Mouse (Mus musculus) intestine, embryonic 15.5 days (tissue): Measurements from ENCODE around the gene Chchd3. TPM values are rescaled to one million over a fixed set of nuclear protein-coding genes. Genes with fewer than 3 reads are reported as not detected.

Source experiments
- ATAC-seq: fragments of 200-750 bp; cut with Nextera tagmentation; 2 replicates; pipeline ENCODE4 v1.8.0; 2017; ENCODE audit warnings: moderate TSS enrichment, moderate library complexity
- H3K27ac ChIP-seq: fragments of 300-500 bp; sonication (generic); 2 replicates; pipeline ENCODE4 v1.5.1; 2015; ENCODE audit warnings: mild to moderate bottlenecking, inconsistent platforms
- H3K27me3 ChIP-seq: fragments of 300-500 bp; sonication (generic); replicated peaks from 2 replicates; pipeline ENCODE4 v1.6.1; 2015; ENCODE audit warnings: inconsistent platforms
- H3K36me3 ChIP-seq: fragments of 300-500 bp; sonication (generic); 2 replicates; pipeline ENCODE4 v1.6.1; 2015; ENCODE audit warnings: inconsistent platforms
- H3K4me1 ChIP-seq: fragments of 300-500 bp; sonication (generic); replicated peaks from 2 replicates; pipeline ENCODE4 v1.6.1; 2015; ENCODE audit warnings: inconsistent platforms
- H3K4me2 ChIP-seq: fragments of 300-500 bp; sonication (generic); replicated peaks from 2 replicates; pipeline ENCODE4 v1.6.1; 2015; ENCODE audit warnings: mild to moderate bottlenecking, inconsistent platforms
- H3K4me3 ChIP-seq: fragments of 300-500 bp; sonication (generic); replicated peaks from 2 replicates; pipeline ENCODE4 v1.5.1; 2015; ENCODE audit warnings: inconsistent platforms
- H3K9ac ChIP-seq: fragments of 300-500 bp; sonication (generic); 2 replicates; pipeline ENCODE4 v1.6.1; 2015; ENCODE audit warnings: inconsistent platforms
- H3K9me3 ChIP-seq: fragments of 300-500 bp; sonication (generic); 2 replicates; pipeline ENCODE4 v1.6.1; 2016; ENCODE audit warnings: inconsistent platforms
- WGBS: fragments of 180-500 bp; shearing (Covaris S2); methylation state at CpG from one replicate; pipeline ENCODE4 v1.1.7; 2015; 5-methylcytosine and 5-hydroxymethylcytosine counted together
- polyA plus RNA-seq: library from polyadenylated mRNA; unstranded; fragments of >200 nt; fragmentation: Nextera tagmentation; extraction: Ambion mirVana; gene quantifications from 2 replicates; pipeline ENCODE4 v1.2.1, GENCODE M21; 2015

The Chchd3 gene
- polyA plus RNA-seq, 1 experiment from 2014 or later: 150 TPM

DNA sequence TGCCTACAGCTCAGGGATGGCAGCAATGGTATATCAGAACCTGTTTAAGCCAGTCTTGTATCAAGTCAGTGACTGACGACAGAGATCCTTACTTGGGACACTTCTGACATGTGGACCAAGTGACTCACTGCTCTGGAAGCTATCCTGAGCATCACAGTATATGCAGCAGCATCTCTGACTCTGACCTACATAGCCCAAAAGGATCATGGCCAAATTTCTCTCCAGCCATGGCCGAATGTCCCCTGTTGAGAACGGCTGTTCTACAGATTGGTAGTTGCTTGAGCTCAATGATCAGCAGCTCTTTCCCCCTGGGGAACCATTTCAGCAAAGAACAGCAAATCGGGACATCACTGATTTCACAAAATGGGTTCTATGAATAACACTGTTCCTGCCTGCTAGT, 161.0 kb downstream of the Chchd3 start:
- Histone ChIP-seq H3K4me2 (no peak overlapping the region), H3K36me3 (no peaks in the 10 kb centered on the region), H3K4me1 (0 out of 2 replicates have a peak, but pooled peaks cover 2% of the 10 kb centered on the region), H3K9me3 (no peaks in the 10 kb centered on the region), H3K27ac (no peak overlapping the region), H3K9ac (no peak overlapping the region), H3K27me3 (no peaks in the 10 kb centered on the region), H3K4me3 (no peak overlapping the region)
- WGBS: 94% methylated on average over 4 of the region's 4 CpGs
- no peak for ATAC-seq

GRCm38 (mm10) chr6:32894100-32894499, 166.0 kb downstream of the Chchd3 start:
- no peaks in the 10 kb centered on the region for H3K9me3 ChIP-seq
- H3K4me3 ChIP-seq: no peak overlapping the region
- no peak overlapping the region for H3K27ac ChIP-seq
- no peaks in the 10 kb centered on the region for H3K27me3 ChIP-seq
- WGBS: 65% methylated on average over 2 of the region's 2 CpGs
- peak; percentile 71; the same call in 1 of the 2 replicates for ATAC-seq
- H3K9ac ChIP-seq: no peak overlapping the region
- 0 out of 2 replicates have a peak, but pooled peaks cover 3% of the 10 kb centered on the region for H3K4me1 ChIP-seq
- no peaks in the 10 kb centered on the region for H3K36me3 ChIP-seq
- H3K4me2 ChIP-seq: no peak overlapping the region

GRCm38 (mm10) chr6:32890726-32891125, 169.3 kb downstream of the Chchd3 start:
- Histone ChIP-seq H3K9ac (no peak overlapping the region), H3K4me2 (no peak overlapping the region), H3K27me3 (no peaks in the 10 kb centered on the region), H3K4me3 (no peak overlapping the region), H3K4me1 (0 out of 2 replicates have a peak, but pooled peaks cover 3% of the 10 kb centered on the region), H3K36me3 (no peaks in the 10 kb centered on the region), H3K27ac (no peak overlapping the region), H3K9me3 (no peaks in the 10 kb centered on the region)
- 92% methylated on average over 4 of the region's 4 CpGs for WGBS
- no peak for ATAC-seq

DNA sequence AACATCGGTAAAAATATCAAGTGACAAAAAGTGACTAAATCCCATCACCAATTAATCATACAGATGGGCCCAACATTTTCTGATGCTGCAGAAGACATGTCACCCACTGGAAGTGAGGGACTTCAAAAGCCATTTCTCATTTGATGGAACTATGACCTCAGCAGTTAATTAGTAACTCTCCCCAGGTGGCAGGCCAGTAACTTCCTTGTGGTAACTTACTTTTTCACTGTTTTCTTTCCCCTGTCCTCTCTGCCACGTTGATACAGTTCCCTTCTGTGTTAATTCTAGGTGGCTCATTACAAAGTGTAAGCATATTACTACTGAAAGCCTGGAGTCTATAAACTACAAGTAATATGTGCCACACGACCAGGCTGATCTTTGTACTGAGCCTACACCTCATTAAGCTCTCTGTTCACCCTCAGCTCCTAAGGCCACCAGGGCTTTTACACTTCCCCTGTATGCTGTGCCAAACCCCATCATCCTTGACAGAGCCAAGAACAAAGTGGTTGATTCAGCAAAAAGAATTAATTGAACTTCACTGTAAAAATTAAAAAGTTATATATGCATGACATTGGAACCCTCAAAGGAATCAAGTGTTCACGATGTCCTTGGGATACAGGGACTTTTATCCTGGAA, 171.0 kb downstream of the Chchd3 start:
- Histone ChIP-seq H3K9me3 (no peaks in the 10 kb centered on the region), H3K36me3 (no peaks in the 10 kb centered on the region), H3K27ac (0 out of 2 replicates have a peak overlapping the region, but pooled peaks have one; percentile 18), H3K4me3 (no peak overlapping the region), H3K9ac (no peak overlapping the region), H3K4me2 (no peak overlapping the region), H3K27me3 (no peaks in the 10 kb centered on the region), H3K4me1 (0 out of 2 replicates have a peak, but pooled peaks cover under 1% of the 10 kb centered on the region)
- 63% methylated on average over 4 of the region's 4 CpGs for WGBS
- peak; percentile 79 for ATAC-seq

GRCm38 (mm10) chr6:32878586-32878985, 181.5 kb downstream of the Chchd3 start:
- no peaks in the 10 kb centered on the region for H3K4me1 ChIP-seq
- H3K36me3 ChIP-seq: no peaks in the 10 kb centered on the region
- WGBS: 87% methylated on average over 5 of the region's 5 CpGs
- no peaks in the 10 kb centered on the region for H3K27me3 ChIP-seq
- H3K4me2 ChIP-seq: no peak overlapping the region
- H3K9me3 ChIP-seq: no peaks in the 10 kb centered on the region
- no peak overlapping the region for H3K27ac ChIP-seq
- H3K4me3 ChIP-seq: no peak overlapping the region
- no peak for ATAC-seq
- H3K9ac ChIP-seq: no peak overlapping the region

DNA sequence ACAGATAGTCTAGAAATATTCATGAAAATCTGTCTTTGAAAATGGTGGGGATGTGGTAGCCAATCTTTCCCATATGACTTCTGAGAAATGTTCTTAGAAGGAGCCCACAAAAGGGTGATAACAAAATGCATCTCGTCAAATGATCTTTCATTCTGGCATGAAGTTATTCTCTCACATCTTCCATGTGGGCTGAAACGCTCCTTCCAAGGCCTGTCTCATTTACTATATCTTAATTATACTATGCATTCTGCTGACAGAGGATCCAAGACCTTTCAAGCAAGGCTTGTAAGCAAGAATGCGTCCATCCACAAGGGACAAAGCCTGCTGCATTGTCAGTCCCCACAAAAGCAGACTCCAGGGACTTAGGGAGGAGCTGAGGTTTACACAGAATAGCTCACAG, 185.9 kb downstream of the Chchd3 start:
- no peak for ATAC-seq
- Histone ChIP-seq H3K4me2 (no peak overlapping the region), H3K4me3 (no peak overlapping the region), H3K9ac (no peak overlapping the region), H3K9me3 (no peaks in the 10 kb centered on the region), H3K4me1 (no peaks in the 10 kb centered on the region), H3K27me3 (no peaks in the 10 kb centered on the region), H3K27ac (no peak overlapping the region), H3K36me3 (no peaks in the 10 kb centered on the region)
- WGBS: 82% methylated on average over 3 of the region's 3 CpGs

- no peak overlapping the region for H3K4me2 ChIP-seq
- H3K27me3 ChIP-seq: no peaks in the 10 kb centered on the region
- H3K9me3 ChIP-seq: no peaks in the 10 kb centered on the region
- WGBS: 80% methylated on average over 2 of the region's 2 CpGs
- no peak overlapping the region for H3K9ac ChIP-seq
- H3K27ac ChIP-seq: no peak overlapping the region
- no peaks in the 10 kb centered on the region for H3K4me1 ChIP-seq
- no peaks in the 10 kb centered on the region for H3K36me3 ChIP-seq
- no peak for ATAC-seq
- no peak overlapping the region for H3K4me3 ChIP-seq
Measured at GRCm38 (mm10) chr6:32872805-32873204, 187.3 kb downstream of the Chchd3 start.

DNA sequence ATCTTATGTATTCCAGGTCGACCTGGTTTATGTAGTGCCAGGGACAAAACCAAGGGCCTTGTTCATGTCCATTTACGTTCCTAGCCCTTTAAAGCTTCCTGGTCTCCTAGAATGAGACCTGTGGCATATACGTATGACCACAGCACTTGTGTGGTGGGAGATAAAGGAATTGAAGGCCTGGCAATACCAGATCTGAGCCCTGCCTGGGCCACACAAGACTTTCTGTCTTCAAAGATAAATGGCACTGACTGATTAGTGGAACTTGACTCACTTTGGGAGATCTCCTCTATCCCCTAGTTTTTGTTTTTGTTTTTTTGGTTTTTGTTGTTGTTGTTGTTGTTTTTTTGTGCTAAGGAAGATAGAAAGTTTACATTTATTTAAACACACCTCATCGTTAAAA, 209.1 kb downstream of the Chchd3 start:
- WGBS: 88% methylated on average over 4 of the region's 4 CpGs
- no peak overlapping the region for H3K4me3 ChIP-seq
- H3K27ac ChIP-seq: no peak overlapping the region
- H3K36me3 ChIP-seq: no peaks in the 10 kb centered on the region
- no peaks in the 10 kb centered on the region for H3K4me1 ChIP-seq
- no peaks in the 10 kb centered on the region for H3K27me3 ChIP-seq
- H3K4me2 ChIP-seq: no peak overlapping the region
- no peak overlapping the region for H3K9ac ChIP-seq
- no peak; the same call in 1 of the 2 replicates for ATAC-seq
- H3K9me3 ChIP-seq: no peaks in the 10 kb centered on the region

DNA sequence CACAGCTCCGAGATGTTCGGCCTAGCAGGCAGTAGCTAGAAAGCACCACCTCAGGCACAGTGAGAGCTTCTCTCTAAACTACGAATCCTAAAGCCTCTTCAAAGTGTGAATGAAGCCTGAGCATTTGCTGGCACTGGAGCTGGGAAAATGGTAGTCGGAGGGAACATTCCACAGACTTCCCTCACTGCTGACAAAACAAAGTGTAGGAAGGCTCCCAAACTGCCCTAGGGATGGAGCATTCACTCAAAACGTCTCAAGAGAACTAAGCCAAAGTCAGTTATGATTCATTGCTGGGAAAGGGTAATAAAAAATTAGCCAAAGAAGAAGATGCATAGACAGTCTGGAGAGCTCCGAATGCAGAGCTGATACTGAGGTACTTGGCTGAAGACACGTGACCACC, 211.1 kb downstream of the Chchd3 start:
- no peaks in the 10 kb centered on the region for H3K27me3 ChIP-seq
- H3K27ac ChIP-seq: no peak overlapping the region
- no peak overlapping the region for H3K4me3 ChIP-seq
- WGBS: 83% methylated on average over 7 of the region's 7 CpGs
- H3K9me3 ChIP-seq: no peaks in the 10 kb centered on the region
- H3K4me2 ChIP-seq: no peak overlapping the region
- ATAC-seq: no peak
- H3K9ac ChIP-seq: no peak overlapping the region
- 0 out of 2 replicates have a peak, but pooled peaks cover 3% of the 10 kb centered on the region for H3K4me1 ChIP-seq
- H3K36me3 ChIP-seq: no peaks in the 10 kb centered on the region

GRCm38 (mm10) chr6:32845463-32845862, 214.6 kb downstream of the Chchd3 start:
- Histone ChIP-seq H3K4me2 (no peak overlapping the region), H3K27me3 (no peaks in the 10 kb centered on the region), H3K36me3 (no peaks in the 10 kb centered on the region), H3K4me3 (no peak overlapping the region), H3K4me1 (0 out of 2 replicates have a peak, but pooled peaks cover 3% of the 10 kb centered on the region), H3K9ac (no peak overlapping the region), H3K9me3 (no peaks in the 10 kb centered on the region), H3K27ac (no peak overlapping the region)
- 55% methylated on average over 1 of the region's 1 CpGs for WGBS
- ATAC-seq: peak; percentile 62

DNA sequence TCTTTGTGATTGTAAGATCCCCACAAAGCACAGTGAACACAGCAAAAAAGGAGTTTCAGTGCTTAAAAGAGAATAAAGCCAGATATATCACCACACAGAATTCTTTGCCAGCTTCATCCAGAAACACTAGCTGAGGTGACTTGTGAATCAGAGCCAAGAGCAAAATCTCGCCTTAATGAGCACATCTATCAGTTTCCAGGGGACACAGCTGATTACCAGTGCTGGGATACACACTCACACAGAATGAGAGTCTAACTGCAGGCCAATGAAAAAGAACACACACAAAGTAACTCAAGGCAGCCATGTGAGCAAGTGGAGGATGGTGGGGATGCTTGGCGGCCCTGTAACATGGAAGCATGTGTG, 222.1 kb downstream of the Chchd3 start:
- Histone ChIP-seq H3K4me3 (no peak overlapping the region), H3K36me3 (no peaks in the 10 kb centered on the region; the same call in 1 of the 2 replicates), H3K27ac (no peak overlapping the region), H3K4me1 (no peaks in the 10 kb centered on the region), H3K4me2 (no peak overlapping the region), H3K9ac (no peak overlapping the region), H3K9me3 (no peaks in the 10 kb centered on the region), H3K27me3 (no peaks in the 10 kb centered on the region)
- 88% methylated on average over 2 of the region's 2 CpGs for WGBS
- ATAC-seq: no peak

DNA sequence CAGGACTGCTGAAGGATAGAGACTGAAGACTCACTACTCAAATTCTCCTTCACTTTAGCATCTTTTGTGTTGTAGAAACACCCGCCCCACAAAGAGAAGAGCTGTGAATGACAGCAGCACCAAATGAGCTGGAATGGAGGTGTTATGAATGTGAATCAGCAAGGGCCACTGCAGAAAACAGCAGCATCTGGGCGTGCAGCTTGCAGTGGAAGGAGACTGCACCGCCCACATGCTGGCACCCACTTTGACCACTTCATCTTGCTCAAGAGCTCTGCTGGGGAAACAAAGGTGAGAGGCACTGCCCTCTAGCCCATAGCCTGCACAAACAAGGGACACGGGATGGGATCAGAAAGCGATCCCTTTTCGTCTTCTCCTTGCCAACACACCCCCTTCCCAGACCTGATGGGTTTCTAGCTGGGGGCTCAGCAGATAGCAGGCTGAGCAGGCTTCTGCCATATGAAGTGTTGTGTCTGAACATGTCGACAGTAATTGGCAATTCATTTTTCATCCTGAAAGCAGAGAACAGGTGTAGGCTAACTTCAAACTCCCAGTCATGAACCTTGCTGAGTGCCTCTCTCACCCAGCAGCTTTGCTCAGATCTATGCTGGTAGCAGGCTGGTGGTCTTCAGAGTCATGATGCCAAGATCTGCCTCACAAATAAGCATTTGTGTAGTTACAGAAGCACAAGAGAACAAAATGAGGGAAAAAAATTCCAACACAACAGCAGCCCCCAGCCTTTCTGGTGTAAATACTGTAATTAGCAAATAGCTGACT, 222.7 kb downstream of the Chchd3 start:
- H3K4me3 ChIP-seq: no peak overlapping the region
- H3K27me3 ChIP-seq: no peaks in the 10 kb centered on the region
- no peaks in the 10 kb centered on the region for H3K9me3 ChIP-seq
- no peak for ATAC-seq
- 73% methylated on average over 7 of the region's 7 CpGs for WGBS
- H3K27ac ChIP-seq: no peak overlapping the region
- no peak overlapping the region for H3K4me2 ChIP-seq
- H3K36me3 ChIP-seq: no peaks in the 10 kb centered on the region; the same call in 1 of the 2 replicates
- no peaks in the 10 kb centered on the region for H3K4me1 ChIP-seq
- no peak overlapping the region for H3K9ac ChIP-seq
